Mouse (Mus musculus): ENCODE measurements around the gene Cryga. TPM values are rescaled to one million over a fixed set of nuclear protein-coding genes. Genes with fewer than 3 reads are reported as not detected.

Cryga gene
- not detected in 2 replicates for polyA plus RNA-seq (2016; fragmentation: Nextera tagmentation; extraction: Ambion mirVana)

GRCm38 (mm10) chr1:65103273-65103672, at the start of gene Cryga:
Cryga (minus strand) TSS chr1:65103373.
- 91% methylated on average over 11 of the region's 11 CpGs for WGBS
- no peaks in the 10 kb centered on the region for H3K9me3 ChIP-seq (replicated peaks)
- H3K36me3 ChIP-seq: no peaks in the 10 kb centered on the region
- no peaks in the 10 kb centered on the region for H3K27me3 ChIP-seq (ENCODE audit: low read depth, poor library complexity, severe bottlenecking)
- H3K4me3 ChIP-seq: no peak within 1 kb of the TSS
- DNase-seq (ENCODE audit: low spot score): no peak
- H3K27ac ChIP-seq: no peak within 1 kb of the TSS
- no peaks in the 10 kb centered on the region for H3K4me1 ChIP-seq

- WGBS: 79% methylated on average over 3 of the region's 3 CpGs
These were observed 44.8 kb upstream of the Cryga start for GRCm38 (mm10) chr1:65147971-65148370.

GRCm38 (mm10) chr1:65147326-65147725, 44.2 kb upstream of the Cryga start:
- no peaks in the 10 kb centered on the region for H3K4me1 ChIP-seq
- H3K27ac ChIP-seq: no peak overlapping the region
- no peak overlapping the region for H3K4me3 ChIP-seq
- no peak for DNase-seq (ENCODE audit: low spot score)
- WGBS: 91% methylated on average over 5 of the region's 5 CpGs
- no peaks in the 10 kb centered on the region for H3K27me3 ChIP-seq (ENCODE audit: low read depth, poor library complexity, severe bottlenecking)
- H3K9me3 ChIP-seq (replicated peaks): no peaks in the 10 kb centered on the region
- H3K36me3 ChIP-seq: no peaks in the 10 kb centered on the region

More at GRCm38 (mm10) chr1:65147971-65148370, 44.8 kb upstream of the Cryga start:
- no peaks in the 10 kb centered on the region for H3K36me3 ChIP-seq
- DNase-seq (ENCODE audit: low spot score): no peak
- H3K4me3 ChIP-seq: no peak overlapping the region
- H3K27me3 ChIP-seq (ENCODE audit: low read depth, poor library complexity, severe bottlenecking): no peaks in the 10 kb centered on the region
- H3K4me1 ChIP-seq: no peaks in the 10 kb centered on the region
- no peak overlapping the region for H3K27ac ChIP-seq
- no peaks in the 10 kb centered on the region for H3K9me3 ChIP-seq (replicated peaks)

GRCm38 (mm10) chr1:65146601-65147000, 43.4 kb upstream of the Cryga start:
- Histone ChIP-seq H3K9me3 (replicated peaks) (no peaks in the 10 kb centered on the region), H3K36me3 (no peaks in the 10 kb centered on the region), H3K4me1 (no peaks in the 10 kb centered on the region), H3K4me3 (no peak overlapping the region), H3K27me3 (ENCODE audit: low read depth, poor library complexity, severe bottlenecking) (no peaks in the 10 kb centered on the region), H3K27ac (no peak overlapping the region)
- DNase-seq (ENCODE audit: low spot score): no peak
- 66% methylated on average over 2 of the region's 2 CpGs for WGBS

GRCm38 (mm10) chr1:65144783-65145182, 41.6 kb upstream of the Cryga start:
- H3K4me3 ChIP-seq: no peak overlapping the region
- WGBS: 87% methylated on average over 2 of the region's 2 CpGs

GRCm38 (mm10) chr1:65137560-65137959, 34.4 kb upstream of the Cryga start:
- H3K27me3 ChIP-seq (ENCODE audit: low read depth, poor library complexity, severe bottlenecking): no peaks in the 10 kb centered on the region
- no peak for DNase-seq (ENCODE audit: low spot score)
- H3K4me1 ChIP-seq: no peaks in the 10 kb centered on the region
- no peaks in the 10 kb centered on the region for H3K36me3 ChIP-seq
- no peak overlapping the region for H3K4me3 ChIP-seq
- 91% methylated on average over 6 of the region's 6 CpGs for WGBS
- H3K9me3 ChIP-seq (replicated peaks): no peaks in the 10 kb centered on the region
- H3K27ac ChIP-seq: no peak overlapping the region

More at GRCm38 (mm10) chr1:65144783-65145182, 41.6 kb upstream of the Cryga start:
- H3K4me1 ChIP-seq: no peaks in the 10 kb centered on the region
- H3K36me3 ChIP-seq: no peaks in the 10 kb centered on the region
- no peak overlapping the region for H3K27ac ChIP-seq
- DNase-seq (ENCODE audit: low spot score): no peak
- H3K9me3 ChIP-seq (replicated peaks): no peaks in the 10 kb centered on the region
- no peaks in the 10 kb centered on the region for H3K27me3 ChIP-seq (ENCODE audit: low read depth, poor library complexity, severe bottlenecking)

- WGBS: 94% methylated on average over 1 of the region's 1 CpGs
- Histone ChIP-seq H3K27me3 (ENCODE audit: low read depth, poor library complexity, severe bottlenecking) (no peaks in the 10 kb centered on the region), H3K27ac (no peak overlapping the region), H3K36me3 (no peaks in the 10 kb centered on the region), H3K4me3 (no peak overlapping the region), H3K4me1 (no peaks in the 10 kb centered on the region), H3K9me3 (replicated peaks) (no peaks in the 10 kb centered on the region)
- no peak for DNase-seq (ENCODE audit: low spot score)
These were observed 29.7 kb upstream of the Cryga start for GRCm38 (mm10) chr1:65132833-65133232.

GRCm38 (mm10) chr1:65131671-65132070, 28.5 kb upstream of the Cryga start:
- Histone ChIP-seq H3K9me3 (replicated peaks) (no peaks in the 10 kb centered on the region), H3K4me3 (no peak overlapping the region), H3K36me3 (no peaks in the 10 kb centered on the region), H3K27me3 (ENCODE audit: low read depth, poor library complexity, severe bottlenecking) (no peaks in the 10 kb centered on the region), H3K4me1 (no peaks in the 10 kb centered on the region), H3K27ac (no peak overlapping the region)
- WGBS: 97% methylated on average over 1 of the region's 1 CpGs
- DNase-seq (ENCODE audit: low spot score): no peak

- Histone ChIP-seq H3K36me3 (no peaks in the 10 kb centered on the region), H3K4me1 (no peaks in the 10 kb centered on the region), H3K9me3 (replicated peaks) (no peaks in the 10 kb centered on the region), H3K27ac (no peak overlapping the region), H3K4me3 (no peak overlapping the region), H3K27me3 (ENCODE audit: low read depth, poor library complexity, severe bottlenecking) (no peaks in the 10 kb centered on the region)
- WGBS: 83% methylated on average over 3 of the region's 3 CpGs
- no peak for DNase-seq (ENCODE audit: low spot score)
These were observed 27.1 kb upstream of the Cryga start for GRCm38 (mm10) chr1:65130226-65130625.

- H3K4me3 ChIP-seq: no peak overlapping the region
These were observed 26.5 kb upstream of the Cryga start for GRCm38 (mm10) chr1:65129634-65130180.

GRCm38 (mm10) chr1:65122574-65123372, 19.6 kb upstream of the Cryga start, which contains the start of gene D630023F18Rik:
D630023F18Rik (minus strand) TSS chr1:65123214.
- no peaks in the 10 kb centered on the region for H3K36me3 ChIP-seq
- no peaks in the 10 kb centered on the region for H3K9me3 ChIP-seq (replicated peaks)
- 0 out of 2 replicates have a peak, but pooled peaks cover 2% of the 10 kb centered on the region for H3K4me1 ChIP-seq
- DNase-seq (ENCODE audit: low spot score): no peak
- H3K27me3 ChIP-seq (ENCODE audit: low read depth, poor library complexity, severe bottlenecking): no peaks in the 10 kb centered on the region
- no peak within 1 kb of the TSS for H3K27ac ChIP-seq
- WGBS: 31% methylated on average over 9 of the region's 9 CpGs
- H3K4me3 ChIP-seq: no peak within 1 kb of the TSS

More at GRCm38 (mm10) chr1:65129634-65130180, 26.5 kb upstream of the Cryga start:
- no peaks in the 10 kb centered on the region for H3K4me1 ChIP-seq
- H3K27ac ChIP-seq: no peak overlapping the region
- 88% methylated on average over 3 of the region's 3 CpGs for WGBS
- no peaks in the 10 kb centered on the region for H3K36me3 ChIP-seq
- H3K9me3 ChIP-seq (replicated peaks): no peaks in the 10 kb centered on the region
- no peaks in the 10 kb centered on the region for H3K27me3 ChIP-seq (ENCODE audit: low read depth, poor library complexity, severe bottlenecking)
- DNase-seq (ENCODE audit: low spot score): no peak

GRCm38 (mm10) chr1:65119438-65119837, 16.3 kb upstream of the Cryga start, which contains the start of gene Gm28845:
Gm28845 (minus strand) TSS chr1:65119558.
- H3K27ac ChIP-seq: no peak within 1 kb of the TSS
- DNase-seq (ENCODE audit: low spot score): no peak
- H3K9me3 ChIP-seq (replicated peaks): no peaks in the 10 kb centered on the region
- H3K4me1 ChIP-seq: 0 out of 2 replicates have a peak, but pooled peaks cover 2% of the 10 kb centered on the region
- no peaks in the 10 kb centered on the region for H3K36me3 ChIP-seq
- no peaks in the 10 kb centered on the region for H3K27me3 ChIP-seq (ENCODE audit: low read depth, poor library complexity, severe bottlenecking)
- H3K4me3 ChIP-seq: no peak within 1 kb of the TSS
- 74% methylated on average over 1 of the region's 1 CpGs for WGBS
